Mouse (Mus musculus): ENCODE results near the gene Slc22a13. TPM values are rescaled to one million over a fixed set of nuclear protein-coding genes. Genes with fewer than 3 reads are reported as not detected.

Slc22a13 gene
- not detected for polyA plus RNA-seq (2015; fragmentation: Illumina TruSeq; extraction: RNeasy Lipid Tissue Mini Kit (QIAGEN cat#74804); ENCODE audit: insufficient read depth, low replicate concordance)

DNA sequence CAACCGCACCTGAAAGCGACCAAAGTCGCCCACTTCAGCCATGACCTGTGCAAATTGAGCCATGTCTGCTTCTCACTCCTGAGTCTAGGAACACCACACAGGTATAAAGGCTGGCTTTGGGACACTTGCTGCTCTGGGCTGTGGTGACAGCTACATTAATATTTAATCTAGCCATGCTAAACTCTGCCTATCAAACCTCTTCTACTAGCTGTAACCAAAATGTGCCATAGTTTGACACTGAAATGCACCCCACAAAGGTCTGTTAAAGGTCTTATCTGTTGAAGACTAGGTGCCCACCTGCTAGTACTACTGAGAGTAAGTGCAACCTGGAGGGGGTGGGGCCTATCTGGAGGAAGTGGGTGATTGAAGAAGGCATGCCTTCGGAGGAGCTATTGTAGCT lies at the start of gene Slc22a13:
Gene Slc22a13 (minus strand): TSS at position 101 of the 400 bp plus-strand sequence.

DNA sequence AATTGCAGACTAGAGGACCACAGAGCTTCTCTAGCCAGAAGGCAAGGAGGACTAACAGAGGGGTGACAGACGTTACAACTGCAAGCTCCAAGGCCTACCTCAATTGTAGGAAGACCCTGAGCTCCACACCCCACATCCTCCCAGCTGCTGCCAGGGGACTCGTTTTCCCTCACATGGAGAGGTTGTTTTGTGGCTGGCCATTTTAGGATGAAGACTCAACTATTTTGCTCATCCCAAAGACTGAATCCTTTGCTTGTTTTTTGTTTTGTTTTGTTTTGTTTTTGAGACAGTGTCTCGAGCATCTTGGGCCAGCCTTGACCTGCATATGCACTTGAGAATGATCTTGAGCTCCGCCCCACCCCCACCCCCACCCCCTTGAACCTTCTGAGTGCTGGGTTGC lies 50.0 kb downstream of the Slc22a13 start, which contains the start of gene Gm47289:
Gene Gm47289 (plus strand): TSS at position 301 of the 400 bp plus-strand sequence.

DNA sequence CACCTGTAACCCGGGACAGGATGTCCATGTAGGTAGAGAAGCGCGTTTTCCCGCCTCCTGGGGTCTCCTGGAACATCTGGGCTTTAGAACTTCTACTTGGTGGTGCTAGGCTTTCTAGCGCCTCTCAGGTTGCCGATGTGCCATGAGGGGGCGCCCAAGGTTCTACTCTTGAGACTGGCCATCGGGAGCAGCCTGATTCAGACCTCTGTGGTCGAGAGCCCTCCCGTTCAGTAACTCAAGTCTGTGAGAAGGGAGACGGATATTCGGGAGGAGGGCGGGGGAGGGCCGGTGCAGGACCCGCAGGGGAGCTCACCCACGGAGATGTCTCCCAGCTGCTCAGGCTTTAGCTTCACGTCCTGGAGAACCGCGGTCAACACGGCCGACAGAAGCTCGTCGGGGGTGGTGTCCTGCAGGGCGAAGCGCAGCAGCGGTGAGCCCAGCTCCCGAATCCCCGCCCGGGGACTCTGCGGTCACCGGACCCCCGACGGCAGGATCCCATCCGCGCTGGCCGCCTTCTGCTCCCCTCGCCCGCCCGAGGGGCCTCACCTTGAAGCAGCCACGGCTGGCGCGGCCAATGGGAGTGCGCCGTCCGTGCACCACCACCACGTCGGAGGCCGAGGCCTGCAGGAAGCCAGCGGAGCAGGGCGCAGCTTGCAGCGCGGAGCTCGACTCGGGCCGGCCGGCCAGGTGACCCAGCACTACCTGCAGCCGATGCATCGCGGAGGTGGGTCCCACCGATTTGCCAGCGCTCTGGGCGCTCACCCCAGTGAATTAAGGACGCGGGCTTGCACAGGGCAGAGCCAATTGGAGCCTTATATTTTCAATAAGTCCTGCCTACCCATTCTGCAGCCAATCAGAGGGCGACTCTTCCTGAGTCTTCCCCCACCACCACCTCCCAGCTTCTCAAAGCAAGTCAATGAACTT lies 52.4 kb downstream of the Slc22a13 start, which contains the start of gene Acaa1b:
Gene Acaa1b (minus strand): TSS at position 816 of the 924 bp plus-strand sequence.

Other genes with a start within 250 kb of the Slc22a13 start
- gene Vill, start 156.3 kb downstream of the Slc22a13 start, polyA plus RNA-seq (2015; fragmentation: Illumina TruSeq; extraction: RNeasy Lipid Tissue Mini Kit (QIAGEN cat#74804); ENCODE audit: insufficient read depth, low replicate concordance) = 6.1 TPM
- 2.0 TPM for gene Plcd1, start 115.6 kb downstream of the Slc22a13 start, polyA plus RNA-seq (2015; fragmentation: Illumina TruSeq; extraction: RNeasy Lipid Tissue Mini Kit (QIAGEN cat#74804); ENCODE audit: insufficient read depth, low replicate concordance)
- gene Dlec1, start 106.6 kb downstream of the Slc22a13 start, polyA plus RNA-seq (2015; fragmentation: Illumina TruSeq; extraction: RNeasy Lipid Tissue Mini Kit (QIAGEN cat#74804); ENCODE audit: insufficient read depth, low replicate concordance) = 0.43 TPM
- not detected for gene Acaa1b, start 52.0 kb downstream of the Slc22a13 start, polyA plus RNA-seq (2015; fragmentation: Illumina TruSeq; extraction: RNeasy Lipid Tissue Mini Kit (QIAGEN cat#74804); ENCODE audit: insufficient read depth, low replicate concordance)
- not detected for gene Gm47289, start 49.9 kb downstream of the Slc22a13 start, polyA plus RNA-seq (2015; fragmentation: Illumina TruSeq; extraction: RNeasy Lipid Tissue Mini Kit (QIAGEN cat#74804); ENCODE audit: insufficient read depth, low replicate concordance)
- 45.4 TPM for gene Oxsr1, start 113.3 kb upstream of the Slc22a13 start, polyA plus RNA-seq (2015; fragmentation: Illumina TruSeq; extraction: RNeasy Lipid Tissue Mini Kit (QIAGEN cat#74804); ENCODE audit: insufficient read depth, low replicate concordance)
- 31.3 TPM for gene Acaa1a, start 130.6 kb upstream of the Slc22a13 start, polyA plus RNA-seq (2015; fragmentation: Illumina TruSeq; extraction: RNeasy Lipid Tissue Mini Kit (QIAGEN cat#74804); ENCODE audit: insufficient read depth, low replicate concordance)
- gene Myd88, start 132.3 kb upstream of the Slc22a13 start, polyA plus RNA-seq (2015; fragmentation: Illumina TruSeq; extraction: RNeasy Lipid Tissue Mini Kit (QIAGEN cat#74804); ENCODE audit: insufficient read depth, low replicate concordance) = 50.0 TPM
- 1.8 TPM for gene Xylb, start 148.3 kb upstream of the Slc22a13 start, polyA plus RNA-seq (2015; fragmentation: Illumina TruSeq; extraction: RNeasy Lipid Tissue Mini Kit (QIAGEN cat#74804); ENCODE audit: insufficient read depth, low replicate concordance)
- 0.29 TPM for gene Slc22a14, start 156.5 kb upstream of the Slc22a13 start, polyA plus RNA-seq (2015; fragmentation: Illumina TruSeq; extraction: RNeasy Lipid Tissue Mini Kit (QIAGEN cat#74804); ENCODE audit: insufficient read depth, low replicate concordance)
- 0.41 TPM for gene Acvr2b, start 193.0 kb upstream of the Slc22a13 start, polyA plus RNA-seq (2015; fragmentation: Illumina TruSeq; extraction: RNeasy Lipid Tissue Mini Kit (QIAGEN cat#74804); ENCODE audit: insufficient read depth, low replicate concordance)
- gene Exog, start 235.8 kb upstream of the Slc22a13 start, polyA plus RNA-seq (2015; fragmentation: Illumina TruSeq; extraction: RNeasy Lipid Tissue Mini Kit (QIAGEN cat#74804); ENCODE audit: insufficient read depth, low replicate concordance) = 8.7 TPM

Measured in spleen, adult 10 weeks (tissue).